Mouse (Mus musculus) natural killer cell, adult 2 months (primary cell): ENCODE results near the gene B3gnt2.

ENCODE experiments used
- DNase-seq, 2 experiments: peaks; one replicate each; pipeline ENCODE4 v3.0.0; 2022; ENCODE audit warnings: low spot score in 2 of 2

B3gnt2 gene

GRCm38 (mm10) chr11:22860335-22861227 is at the start of gene B3gnt2:
Gene B3gnt2 (minus strand): TSS chr11:22860961.
- DNase-seq = peak in 1 of 2 experiments; percentile 58

- no peak for DNase-seq
Measured at GRCm38 (mm10) chr11:22906453-22906865, 45.7 kb upstream of the B3gnt2 start.

- no peak for DNase-seq
Measured at GRCm38 (mm10) chr11:22902923-22903322, 42.2 kb upstream of the B3gnt2 start.

GRCm38 (mm10) chr11:22900041-22900440 is 39.3 kb upstream of the B3gnt2 start:
- no peak for DNase-seq

GRCm38 (mm10) chr11:22897642-22898041 is 36.9 kb upstream of the B3gnt2 start:
- no peak for DNase-seq

GRCm38 (mm10) chr11:22897127-22897526 is 36.4 kb upstream of the B3gnt2 start:
- DNase-seq = no peak

GRCm38 (mm10) chr11:22893075-22893474 is 32.3 kb upstream of the B3gnt2 start:
- no peak for DNase-seq

GRCm38 (mm10) chr11:22892466-22892865 is 31.7 kb upstream of the B3gnt2 start:
- DNase-seq = no peak

- DNase-seq = no peak
Measured at GRCm38 (mm10) chr11:22891876-22892275, 31.1 kb upstream of the B3gnt2 start.

GRCm38 (mm10) chr11:22891242-22891641 is 30.5 kb upstream of the B3gnt2 start:
- no peak for DNase-seq

GRCm38 (mm10) chr11:22889224-22889623 is 28.5 kb upstream of the B3gnt2 start:
- DNase-seq = no peak

GRCm38 (mm10) chr11:22886991-22887390 is 26.2 kb upstream of the B3gnt2 start:
- no peak for DNase-seq

- DNase-seq = no peak
Measured at GRCm38 (mm10) chr11:22885350-22885749, 24.6 kb upstream of the B3gnt2 start.

GRCm38 (mm10) chr11:22883676-22884075 is 22.9 kb upstream of the B3gnt2 start:
- no peak for DNase-seq

- DNase-seq = no peak
Measured at GRCm38 (mm10) chr11:22882926-22883325, 22.2 kb upstream of the B3gnt2 start.

- DNase-seq = no peak
Measured at GRCm38 (mm10) chr11:22880383-22881172, 19.8 kb upstream of the B3gnt2 start.

- DNase-seq = no peak
Measured at GRCm38 (mm10) chr11:22879645-22880044, 18.9 kb upstream of the B3gnt2 start.

- no peak for DNase-seq
Measured at GRCm38 (mm10) chr11:22876680-22877330, 16.0 kb upstream of the B3gnt2 start.

GRCm38 (mm10) chr11:22875279-22875678 is 14.5 kb upstream of the B3gnt2 start:
- no peak for DNase-seq

- DNase-seq = no peak
Measured at GRCm38 (mm10) chr11:22874747-22875146, 14.0 kb upstream of the B3gnt2 start.

- DNase-seq = no peak
Measured at GRCm38 (mm10) chr11:22873383-22873782, 12.6 kb upstream of the B3gnt2 start.

GRCm38 (mm10) chr11:22872307-22872680 is 11.5 kb upstream of the B3gnt2 start:
- DNase-seq = no peak
